Mouse (Mus musculus) limb, embryonic 10.5 days (tissue): ENCODE measurements at regions not wholly inside any gene's neighbourhood (a gene's known extent, or its start where the extent isn't known, plus 50 kb on each side); places are given as distances from the start of the nearest gene placed in this dataset.

Source experiments
- DNase-seq: peaks from one replicate; pipeline ENCODE4 v3.0.0-alpha.2; 2017; ENCODE audit warnings: low spot score
- H3K27ac ChIP-seq: fragments of 300-500 bp; sonication (generic); 2 replicates; pipeline ENCODE4 v1.5.1; 2016; ENCODE audit warnings: mild to moderate bottlenecking
- H3K27me3 ChIP-seq: fragments of 300-500 bp; sonication (generic); 2 replicates; pipeline ENCODE4 v1.6.1; 2016; ENCODE audit warnings: low read depth, mild to moderate bottlenecking; ENCODE audit not compliant: poor library complexity, severe bottlenecking
- H3K36me3 ChIP-seq: fragments of 300-500 bp; sonication (generic); 2 replicates; pipeline ENCODE4 v1.6.1; 2016; ENCODE audit warnings: mild to moderate bottlenecking, moderate library complexity
- H3K4me1 ChIP-seq: fragments of 300-500 bp; sonication (generic); 2 replicates; pipeline ENCODE4 v1.6.1; 2016
- H3K4me3 ChIP-seq: fragments of 300-500 bp; sonication (generic); 2 replicates; pipeline ENCODE4 v1.5.1; 2016; ENCODE audit warnings: mild to moderate bottlenecking, moderate library complexity
- H3K9me3 ChIP-seq: fragments of 300-500 bp; sonication (generic); replicated peaks from 2 replicates; pipeline ENCODE4 v1.6.1; 2016; ENCODE audit warnings: mild to moderate bottlenecking
- WGBS: fragments of 180-500 bp; shearing (Covaris S2); methylation state at CpG from one replicate; pipeline ENCODE4 v1.1.7; 2016; 5-methylcytosine and 5-hydroxymethylcytosine counted together

DNA sequence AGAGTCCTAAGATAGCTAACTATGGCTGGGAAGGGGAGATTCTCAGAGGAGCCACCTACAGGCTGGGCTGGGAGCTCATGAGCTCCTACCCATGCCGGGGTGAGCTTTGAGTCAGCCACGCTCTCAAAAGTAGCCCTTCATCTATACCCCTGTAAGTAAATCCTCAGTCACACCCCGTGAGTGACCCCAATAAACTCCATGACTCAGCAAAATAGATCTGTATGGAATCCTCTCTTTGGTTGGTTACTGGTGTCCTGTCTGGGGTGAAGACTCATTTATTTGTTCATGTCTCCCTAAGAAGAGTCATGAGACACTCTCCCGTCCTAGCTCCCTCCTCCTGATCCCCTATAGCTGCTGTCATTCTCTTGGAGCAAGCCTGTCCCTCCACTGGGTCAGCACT lies 99.5 kb downstream of the Plxna1 start:
- WGBS = 76% methylated on average over 4 of the region's 4 CpGs
- no peaks in the 10 kb centered on the region for H3K27me3 ChIP-seq
- no peak for DNase-seq
- H3K4me1 ChIP-seq = no peaks in the 10 kb centered on the region
- no peak overlapping the region for H3K27ac ChIP-seq
- no peak overlapping the region for H3K4me3 ChIP-seq
- H3K9me3 ChIP-seq = no peaks in the 10 kb centered on the region
- H3K36me3 ChIP-seq = no peaks in the 10 kb centered on the region

DNA sequence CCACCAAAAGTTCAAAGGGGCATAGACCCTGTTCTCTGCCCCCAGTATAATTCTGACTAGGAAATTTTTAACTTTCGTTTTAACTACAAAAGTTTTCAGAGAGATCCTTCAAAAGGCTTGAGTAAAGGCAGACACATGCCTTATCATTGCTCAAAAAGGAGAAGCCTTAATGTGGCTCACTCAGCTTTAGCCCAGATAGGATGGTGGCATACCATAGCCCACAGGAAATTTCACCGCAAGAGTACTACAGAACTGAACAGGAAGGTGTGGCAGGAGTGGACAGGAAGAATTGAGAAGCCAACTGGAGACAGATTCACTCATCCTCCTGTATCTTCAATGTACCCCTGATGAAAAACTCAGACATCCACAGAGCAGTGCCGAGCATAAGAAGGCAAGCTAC lies 97.1 kb downstream of the Plxna1 start:
- peaks cover 6% of the 10 kb centered on the region; the same call in 1 of the 2 replicates for H3K4me1 ChIP-seq
- H3K36me3 ChIP-seq = no peaks in the 10 kb centered on the region
- H3K27me3 ChIP-seq = no peaks in the 10 kb centered on the region
- 82% methylated on average over 3 of the region's 3 CpGs for WGBS
- DNase-seq = no peak
- no peak overlapping the region for H3K27ac ChIP-seq
- no peaks in the 10 kb centered on the region for H3K9me3 ChIP-seq
- no peak overlapping the region for H3K4me3 ChIP-seq
